Mouse (Mus musculus) megakaryocyte, embryonic 14.5 days (primary cell): ENCODE results near the gene Usp21.

Experiments
- FLI1 ChIP-seq: IDR thresholded peaks from 2 replicates; pipeline ENCODE4 v1.6.1; 2012; ENCODE audit warnings: low read length, inconsistent platforms, mixed read lengths
- GATA1 ChIP-seq: IDR thresholded peaks from 3 replicates; pipeline ENCODE4 v1.6.1; 2012; ENCODE audit warnings: mixed read lengths, low read length, inconsistent platforms, borderline replicate concordance

GRCm38 (mm10) chr1:171330216-171330560 is 42.4 kb upstream of the Usp21 start:
- TF ChIP-seq GATA1, result no peak
- no peak for TF ChIP-seq FLI1
